Mouse (Mus musculus): ENCODE measurements around the gene Ppp1r1b. TPM values are rescaled to one million over a fixed set of nuclear protein-coding genes. Genes with fewer than 3 reads are reported as not detected.

The Ppp1r1b gene
- polyA plus RNA-seq, 1 experiment from 2014 or later = 1.6 TPM

DNA sequence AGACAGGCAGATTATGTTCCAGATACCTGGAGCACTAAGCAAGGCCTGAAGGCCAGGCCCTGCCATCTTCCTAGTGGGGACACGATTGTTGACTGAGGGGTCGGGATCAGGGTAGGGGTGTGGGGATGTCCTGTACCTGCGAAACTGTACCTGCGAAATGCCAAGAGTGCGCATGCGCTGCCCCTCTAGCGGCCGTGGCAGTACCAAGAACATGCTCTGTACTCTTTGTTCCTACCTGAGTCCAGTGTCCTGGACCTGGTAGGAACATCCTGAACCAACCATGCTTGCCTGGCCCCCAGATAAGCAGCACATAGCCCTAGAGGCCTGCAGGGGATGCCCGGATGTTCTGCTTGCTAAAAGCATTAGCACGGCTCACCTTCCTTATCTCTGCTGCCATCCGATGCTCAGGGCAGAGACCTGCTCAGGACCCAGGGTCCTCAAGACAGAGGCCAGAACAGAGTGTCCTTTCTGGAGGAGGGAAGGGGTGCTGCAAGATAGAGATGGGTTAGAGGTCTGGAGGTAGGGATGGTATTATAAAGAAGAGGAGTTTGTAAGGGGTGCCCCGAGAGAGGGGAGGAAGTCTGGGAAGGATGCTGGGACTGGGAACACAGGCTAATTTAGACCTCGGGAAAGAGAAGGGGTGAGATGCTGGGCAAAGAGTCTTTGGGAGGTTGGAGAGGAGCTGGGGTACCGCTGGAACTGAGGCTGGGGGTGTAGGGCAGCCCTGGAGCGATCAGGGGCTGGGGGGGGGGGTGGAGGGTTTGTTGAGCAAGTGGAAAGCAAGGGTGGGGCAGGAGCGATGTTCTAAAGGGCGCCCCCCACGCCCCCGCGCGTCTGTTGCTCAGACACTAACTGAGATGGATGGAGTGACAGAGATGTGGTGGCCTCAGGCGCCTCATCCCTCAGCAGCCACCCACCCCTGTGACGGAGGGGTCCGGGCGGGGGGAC, 37.7 kb downstream of the Ppp1r1b start, which contains the start of gene Pnmt:
Gene Pnmt, plus strand, starts transcription at position 813 of the 948 bp plus-strand sequence.
- H3K9me3 ChIP-seq (replicated peaks) = no peaks in the 10 kb centered on the region
- peaks cover 10% of the 10 kb centered on the region for H3K36me3 ChIP-seq
- no peak within 1 kb of the TSS for H3K27ac ChIP-seq (replicated peaks)
- H3K4me3 ChIP-seq = no peak within 1 kb of the TSS
- WGBS = 56% methylated on average over 25 of the region's 25 CpGs
- peaks cover 78% of the 10 kb centered on the region for H3K27me3 ChIP-seq (ENCODE audit: low read depth, poor library complexity, severe bottlenecking)
- peaks cover 27% of the 10 kb centered on the region for H3K4me1 ChIP-seq
- no peak for DNase-seq (ENCODE audit: low spot score)

DNA sequence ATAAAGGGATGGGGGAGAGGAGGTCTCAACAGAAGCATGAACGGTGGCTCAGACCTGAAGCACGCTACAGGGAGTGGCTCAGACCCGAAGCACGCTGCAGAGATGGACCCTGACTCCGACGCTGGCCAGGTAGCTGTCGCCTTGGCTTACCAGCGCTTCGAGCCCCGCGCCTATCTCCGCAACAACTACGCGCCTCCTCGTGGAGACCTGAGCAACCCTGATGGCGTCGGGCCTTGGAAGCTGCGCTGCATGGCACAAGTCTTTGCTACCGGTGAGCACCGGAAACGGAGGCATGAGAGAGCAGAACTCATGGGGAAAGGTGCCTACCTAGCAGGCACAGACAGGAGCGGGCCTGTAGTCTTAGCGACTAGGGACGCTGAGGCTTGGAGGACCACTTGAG, 38.4 kb downstream of the Ppp1r1b start:
- DNase-seq (ENCODE audit: low spot score) = no peak
- 16% methylated on average over 24 of the region's 24 CpGs for WGBS
- peaks cover 27% of the 10 kb centered on the region for H3K4me1 ChIP-seq
- no peak overlapping the region for H3K4me3 ChIP-seq
- H3K27ac ChIP-seq (replicated peaks) = no peak overlapping the region
- H3K27me3 ChIP-seq (ENCODE audit: low read depth, poor library complexity, severe bottlenecking) = peaks cover 85% of the 10 kb centered on the region
- H3K9me3 ChIP-seq (replicated peaks) = no peaks in the 10 kb centered on the region
- peaks cover 5% of the 10 kb centered on the region for H3K36me3 ChIP-seq

DNA sequence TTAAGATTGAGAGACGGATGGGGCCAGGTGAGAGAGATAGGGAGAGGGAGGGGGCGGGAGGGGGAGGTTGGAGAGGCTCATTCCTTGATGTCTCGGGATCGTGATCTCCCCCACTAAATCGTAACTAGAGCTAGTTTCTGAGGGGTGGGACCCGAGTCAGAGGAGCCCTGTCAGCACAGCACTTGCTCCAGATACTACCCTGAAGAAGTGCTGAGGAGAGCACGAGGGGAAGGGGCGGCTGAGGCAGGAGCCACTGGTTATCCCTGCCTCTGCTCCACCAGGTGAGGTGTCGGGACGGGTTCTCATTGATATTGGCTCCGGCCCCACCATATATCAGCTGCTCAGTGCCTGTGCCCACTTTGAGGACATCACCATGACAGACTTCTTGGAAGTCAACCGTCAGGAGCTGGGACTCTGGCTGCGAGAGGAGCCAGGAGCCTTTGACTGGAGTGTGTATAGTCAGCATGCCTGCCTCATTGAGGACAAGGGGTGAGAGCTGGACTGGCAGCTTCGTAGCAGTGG, 38.9 kb downstream of the Ppp1r1b start:
- H3K27me3 ChIP-seq (ENCODE audit: low read depth, poor library complexity, severe bottlenecking) = peaks cover 90% of the 10 kb centered on the region
- WGBS = 54% methylated on average over 14 of the region's 14 CpGs

DNA sequence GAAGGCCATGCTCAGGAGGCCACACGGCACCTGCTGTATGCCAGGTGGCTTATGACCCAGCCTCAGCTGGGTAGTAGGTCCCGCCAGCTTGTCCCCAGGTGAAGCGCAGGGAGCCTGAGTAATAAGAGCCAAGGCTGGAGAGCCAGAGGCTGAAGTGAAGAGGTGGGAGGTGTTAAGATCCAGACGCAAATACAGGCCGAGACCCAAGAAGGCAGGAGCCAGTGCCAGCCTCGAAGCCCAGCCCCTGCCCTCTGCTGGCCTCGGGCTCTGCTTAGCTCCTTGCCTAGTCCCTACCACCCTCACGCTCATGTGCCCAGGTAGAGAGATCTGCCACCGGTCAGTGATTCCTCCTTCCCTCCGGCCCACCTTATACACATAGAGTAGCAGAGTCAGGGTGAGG, 40.1 kb downstream of the Ppp1r1b start:
- Histone ChIP-seq H3K4me3 (no peak overlapping the region), H3K27me3 (ENCODE audit: low read depth, poor library complexity, severe bottlenecking) (peaks cover 96% of the 10 kb centered on the region), H3K4me1 (peaks cover 37% of the 10 kb centered on the region), H3K27ac (replicated peaks) (no peak overlapping the region), H3K36me3 (no peaks in the 10 kb centered on the region), H3K9me3 (replicated peaks) (no peaks in the 10 kb centered on the region)
- WGBS = 70% methylated on average over 10 of the region's 10 CpGs
- DNase-seq (ENCODE audit: low spot score) = no peak

More for the DNA sequence above, 38.9 kb downstream of the Ppp1r1b start:
- H3K4me3 ChIP-seq = no peak overlapping the region
- DNase-seq (ENCODE audit: low spot score) = no peak
- H3K27ac ChIP-seq (replicated peaks) = no peak overlapping the region
- no peaks in the 10 kb centered on the region for H3K9me3 ChIP-seq (replicated peaks)
- H3K4me1 ChIP-seq = peaks cover 31% of the 10 kb centered on the region
- no peaks in the 10 kb centered on the region for H3K36me3 ChIP-seq

DNA sequence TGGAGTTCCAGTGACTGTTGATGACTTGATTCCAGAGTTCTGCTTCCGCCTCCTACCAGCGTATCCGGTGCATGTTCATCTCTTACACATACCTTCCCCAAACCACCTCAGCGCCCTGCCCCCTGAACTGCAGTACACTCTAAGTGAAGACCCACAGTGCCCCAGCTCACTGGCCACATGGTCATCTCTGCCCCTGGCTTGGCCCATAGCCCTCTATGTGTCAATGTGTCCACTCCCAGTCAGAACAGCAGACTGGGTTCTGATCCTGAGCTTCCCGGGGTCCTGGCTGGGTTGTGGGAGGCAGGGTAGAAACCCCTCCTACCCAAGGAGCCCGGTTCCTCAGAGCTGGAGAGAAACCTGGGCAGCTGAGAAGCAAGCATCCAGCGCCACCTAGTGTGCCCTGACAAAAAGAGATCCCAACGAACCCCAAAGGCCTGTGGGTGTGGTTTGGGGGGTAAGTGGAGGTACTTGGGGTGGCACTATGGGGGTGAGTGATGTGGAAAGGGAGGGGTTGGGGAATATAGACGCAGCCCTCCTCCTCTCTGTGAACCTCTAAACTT, 41.1 kb downstream of the Ppp1r1b start:
- 27% methylated on average over 9 of the region's 9 CpGs for WGBS
- H3K9me3 ChIP-seq (replicated peaks) = no peaks in the 10 kb centered on the region
- H3K27me3 ChIP-seq (ENCODE audit: low read depth, poor library complexity, severe bottlenecking) = peaks cover 86% of the 10 kb centered on the region
- H3K4me3 ChIP-seq = no peak overlapping the region
- no peaks in the 10 kb centered on the region for H3K36me3 ChIP-seq
- H3K4me1 ChIP-seq = peaks cover 39% of the 10 kb centered on the region
- peak; percentile 47 for DNase-seq (ENCODE audit: low spot score)
- H3K27ac ChIP-seq (replicated peaks) = no peak overlapping the region

DNA sequence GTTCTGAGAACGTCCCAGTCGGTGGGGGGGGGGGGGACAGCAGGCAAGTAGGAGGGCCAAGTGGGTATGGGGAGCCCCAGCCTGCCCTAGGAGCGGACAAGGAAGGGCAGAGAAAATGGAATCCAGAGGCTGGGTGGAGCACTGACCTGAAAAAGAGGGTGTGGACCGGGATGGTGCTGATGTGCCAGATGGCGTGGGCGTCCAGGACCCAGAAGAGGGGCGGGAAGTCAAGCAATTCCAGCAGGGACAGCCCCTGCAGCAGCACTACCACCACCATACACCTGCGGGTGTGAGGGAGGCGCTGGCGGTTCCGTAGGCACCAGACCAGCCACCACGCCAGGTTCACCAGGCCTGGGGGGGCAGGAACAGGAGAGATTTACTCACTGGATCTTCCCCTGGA, 41.9 kb downstream of the Ppp1r1b start:
- Histone ChIP-seq H3K27ac (replicated peaks) (no peak overlapping the region), H3K36me3 (no peaks in the 10 kb centered on the region), H3K4me1 (peaks cover 41% of the 10 kb centered on the region), H3K27me3 (ENCODE audit: low read depth, poor library complexity, severe bottlenecking) (peaks cover 77% of the 10 kb centered on the region), H3K9me3 (replicated peaks) (no peaks in the 10 kb centered on the region), H3K4me3 (no peak overlapping the region)
- 76% methylated on average over 12 of the region's 12 CpGs for WGBS
- no peak for DNase-seq (ENCODE audit: low spot score)

DNA sequence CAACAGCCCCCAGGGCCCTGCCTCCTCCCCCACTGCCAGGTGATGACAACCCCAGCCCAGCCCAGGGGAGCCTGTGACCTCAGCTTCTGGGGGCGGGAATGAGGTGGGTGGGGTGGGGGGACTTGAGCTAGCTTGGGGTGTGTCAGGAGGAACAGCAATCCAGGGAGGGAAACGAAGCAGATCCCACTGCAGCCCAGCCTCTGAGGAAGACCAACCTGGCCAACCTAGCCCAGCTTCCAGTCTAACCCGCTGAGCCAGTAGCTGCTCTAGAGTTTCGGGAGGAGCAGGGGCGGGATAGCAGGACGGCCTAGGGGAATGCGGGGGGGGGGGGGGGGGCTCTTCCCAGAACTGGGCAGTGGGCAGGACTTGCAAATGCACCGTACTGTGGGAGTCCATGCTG, 43.8 kb downstream of the Ppp1r1b start:
- H3K9me3 ChIP-seq (replicated peaks) = no peaks in the 10 kb centered on the region
- peaks cover 58% of the 10 kb centered on the region for H3K27me3 ChIP-seq (ENCODE audit: low read depth, poor library complexity, severe bottlenecking)
- H3K36me3 ChIP-seq = no peaks in the 10 kb centered on the region
- no peak overlapping the region for H3K27ac ChIP-seq (replicated peaks)
- H3K4me3 ChIP-seq = no peak overlapping the region
- DNase-seq (ENCODE audit: low spot score) = no peak
- WGBS = 20% methylated on average over 8 of the region's 8 CpGs
- H3K4me1 ChIP-seq = peaks cover 34% of the 10 kb centered on the region

DNA sequence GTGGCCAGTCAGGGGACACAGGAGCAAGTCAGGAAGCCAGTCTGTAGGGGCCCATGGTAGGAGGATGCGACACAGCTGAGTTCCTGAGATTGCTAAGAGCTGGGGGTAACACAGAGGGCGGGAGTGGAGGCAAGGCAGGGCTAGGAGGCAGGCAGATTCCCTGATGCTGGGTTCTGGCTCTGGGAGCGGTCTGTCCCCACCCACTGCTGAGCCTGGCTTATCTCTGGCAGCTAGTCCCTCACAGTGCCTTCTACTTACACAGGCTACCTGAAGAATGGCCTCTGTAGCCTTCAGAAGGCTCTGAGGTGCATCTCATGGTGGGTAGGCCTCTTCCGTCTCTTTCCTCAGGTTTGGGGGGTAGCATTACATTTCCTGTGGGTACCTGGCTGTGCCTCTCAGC, 44.4 kb downstream of the Ppp1r1b start:
- H3K27ac ChIP-seq (replicated peaks) = no peak overlapping the region
- no peak overlapping the region for H3K4me3 ChIP-seq
- 44% methylated on average over 4 of the region's 4 CpGs for WGBS
- H3K9me3 ChIP-seq (replicated peaks) = no peaks in the 10 kb centered on the region
- peaks cover 34% of the 10 kb centered on the region for H3K4me1 ChIP-seq
- DNase-seq (ENCODE audit: low spot score) = no peak
- peaks cover 52% of the 10 kb centered on the region for H3K27me3 ChIP-seq (ENCODE audit: low read depth, poor library complexity, severe bottlenecking)
- H3K36me3 ChIP-seq = no peaks in the 10 kb centered on the region

DNA sequence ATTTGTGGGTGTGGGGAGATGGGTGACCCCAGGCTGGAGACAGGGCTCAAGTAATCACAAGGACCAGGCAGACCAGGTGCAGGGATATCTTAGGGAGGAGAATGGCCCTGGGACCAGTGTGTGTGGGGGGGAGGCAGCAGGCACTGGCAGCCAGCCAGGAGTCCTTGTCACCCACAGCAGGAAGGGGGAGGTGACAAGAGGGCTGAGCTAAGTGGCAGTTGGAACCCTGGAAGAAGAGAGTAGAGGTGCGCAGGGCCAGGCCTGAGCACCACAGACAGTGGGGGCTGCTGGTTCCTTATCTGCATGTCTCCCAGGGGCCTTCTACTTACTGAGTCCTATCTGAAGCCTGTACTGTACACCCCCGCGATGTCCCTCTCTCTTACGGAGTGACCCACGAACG, 45.1 kb downstream of the Ppp1r1b start:
- WGBS = 77% methylated on average over 6 of the region's 6 CpGs
- no peak overlapping the region for H3K4me3 ChIP-seq
- peaks cover 45% of the 10 kb centered on the region for H3K27me3 ChIP-seq (ENCODE audit: low read depth, poor library complexity, severe bottlenecking)
- DNase-seq (ENCODE audit: low spot score) = no peak
- H3K27ac ChIP-seq (replicated peaks) = no peak overlapping the region
- H3K9me3 ChIP-seq (replicated peaks) = no peaks in the 10 kb centered on the region
- H3K4me1 ChIP-seq = peaks cover 34% of the 10 kb centered on the region
- H3K36me3 ChIP-seq = no peaks in the 10 kb centered on the region

DNA sequence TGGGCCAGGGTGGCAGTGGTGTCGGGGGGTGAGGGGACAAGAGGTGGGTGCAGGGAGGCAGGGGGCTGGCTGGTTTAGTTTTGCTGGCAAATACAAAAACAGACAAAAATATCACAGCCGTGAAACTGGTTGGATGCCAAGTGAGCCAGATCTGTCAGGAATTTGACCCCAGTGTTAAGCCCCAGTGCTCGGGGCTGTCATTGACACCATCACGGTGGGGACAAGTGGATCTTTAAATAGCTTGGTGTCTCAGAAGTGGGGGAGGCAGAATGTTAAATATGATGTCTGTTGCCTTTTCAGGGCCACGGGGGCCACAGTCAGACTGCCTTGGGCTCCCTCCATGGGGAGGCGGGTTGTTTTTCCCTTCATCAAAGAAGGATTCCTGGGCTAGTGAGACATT, 46.1 kb downstream of the Ppp1r1b start:
- Histone ChIP-seq H3K4me1 (peaks cover 24% of the 10 kb centered on the region), H3K27me3 (ENCODE audit: low read depth, poor library complexity, severe bottlenecking) (peaks cover 36% of the 10 kb centered on the region), H3K27ac (replicated peaks) (no peak overlapping the region), H3K4me3 (no peak overlapping the region), H3K9me3 (replicated peaks) (no peaks in the 10 kb centered on the region), H3K36me3 (no peaks in the 10 kb centered on the region)
- 68% methylated on average over 6 of the region's 6 CpGs for WGBS
- DNase-seq (ENCODE audit: low spot score) = no peak

DNA sequence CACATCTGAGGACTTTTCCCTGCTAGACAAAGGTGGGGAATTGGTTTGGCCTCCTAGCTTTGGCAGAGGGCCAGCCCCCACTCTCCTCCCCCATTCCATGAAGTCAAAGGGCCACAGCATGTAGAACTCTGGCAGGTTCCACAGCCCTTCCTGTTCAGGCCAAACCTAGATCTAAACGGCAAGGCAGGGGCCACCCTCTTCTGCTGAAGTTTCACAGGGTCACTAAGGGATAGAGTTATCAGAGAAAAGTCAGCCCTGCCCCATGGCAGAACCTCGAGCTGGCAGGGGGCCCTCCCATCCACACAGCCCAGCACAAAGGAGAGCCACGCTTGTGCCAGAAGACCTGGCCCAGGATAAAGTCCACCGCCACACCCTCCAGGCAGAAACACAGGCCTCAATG, 46.8 kb downstream of the Ppp1r1b start:
- DNase-seq (ENCODE audit: low spot score) = no peak
- Histone ChIP-seq H3K36me3 (no peaks in the 10 kb centered on the region), H3K4me3 (no peak overlapping the region), H3K4me1 (peaks cover 27% of the 10 kb centered on the region), H3K9me3 (replicated peaks) (no peaks in the 10 kb centered on the region), H3K27me3 (ENCODE audit: low read depth, poor library complexity, severe bottlenecking) (peaks cover 28% of the 10 kb centered on the region), H3K27ac (replicated peaks) (no peak overlapping the region)
- WGBS = 61% methylated on average over 4 of the region's 4 CpGs

DNA sequence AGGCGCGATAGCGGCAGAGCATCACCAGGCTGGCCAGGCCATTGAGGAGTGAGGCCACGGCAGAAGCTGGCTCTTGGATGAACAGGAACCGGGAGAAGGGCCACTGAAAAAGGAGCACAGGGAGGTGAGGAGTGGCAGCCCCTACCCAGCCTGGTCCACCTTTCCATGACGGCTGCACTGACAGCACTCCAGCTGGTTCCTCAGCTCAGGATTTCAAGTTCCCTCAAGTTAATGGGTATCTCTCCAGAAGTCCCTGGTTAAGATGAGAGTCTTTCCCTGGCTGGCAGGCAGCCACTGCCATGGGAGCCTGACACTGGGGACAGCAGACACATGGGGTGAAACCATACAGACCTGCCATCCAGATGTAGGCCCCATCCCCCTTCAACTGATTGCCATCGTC, 49.7 kb downstream of the Ppp1r1b start:
- 92% methylated on average over 7 of the region's 7 CpGs for WGBS
- Histone ChIP-seq H3K27me3 (ENCODE audit: low read depth, poor library complexity, severe bottlenecking) (no peaks in the 10 kb centered on the region), H3K9me3 (replicated peaks) (no peaks in the 10 kb centered on the region), H3K4me1 (peaks cover 22% of the 10 kb centered on the region), H3K27ac (replicated peaks) (no peak overlapping the region), H3K4me3 (no peak overlapping the region), H3K36me3 (no peaks in the 10 kb centered on the region)
- no peak for DNase-seq (ENCODE audit: low spot score)

DNA sequence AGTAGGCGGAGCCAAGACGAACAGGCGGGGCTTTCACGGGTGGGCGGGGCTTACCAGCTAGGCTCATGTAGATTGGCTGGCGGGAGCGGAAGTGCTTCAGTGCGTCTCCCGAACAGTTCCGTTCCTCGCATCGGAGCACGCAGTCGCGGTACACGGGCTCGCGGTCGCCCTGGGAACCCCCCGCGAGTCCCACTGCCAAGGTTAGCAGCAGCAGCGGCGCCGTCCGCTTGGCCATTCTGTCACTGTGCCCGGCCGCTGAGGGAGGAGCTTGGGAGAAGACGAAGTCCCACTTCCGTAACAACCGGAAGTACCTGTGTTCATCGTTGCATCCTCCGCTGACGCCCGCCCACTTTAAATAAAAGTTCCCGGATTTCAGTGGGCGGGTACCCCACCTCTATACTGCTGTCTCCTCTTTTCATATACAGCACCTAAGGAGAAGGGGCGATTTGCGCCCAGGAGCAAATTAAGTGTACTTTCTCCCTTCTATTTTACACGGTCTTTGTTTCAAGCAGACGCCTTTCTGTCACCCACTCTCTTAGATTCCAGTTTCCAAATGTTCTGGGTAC, 52.0 kb downstream of the Ppp1r1b start, which contains the start of gene Pgap3:
Gene Pgap3, minus strand, starts transcription at position 330 of the 566 bp plus-strand sequence.
- H3K9me3 ChIP-seq (replicated peaks) = no peaks in the 10 kb centered on the region
- DNase-seq (ENCODE audit: low spot score) = peak; percentile 91
- no peaks in the 10 kb centered on the region for H3K27me3 ChIP-seq (ENCODE audit: low read depth, poor library complexity, severe bottlenecking)
- peak within 1 kb of the TSS; percentile 64 for H3K4me3 ChIP-seq
- H3K36me3 ChIP-seq = no peaks in the 10 kb centered on the region
- peak within 1 kb of the TSS; percentile 94 for H3K27ac ChIP-seq (replicated peaks)
- WGBS = under 1% methylated on average over 40 of the region's 40 CpGs
- H3K4me1 ChIP-seq = peaks cover 13% of the 10 kb centered on the region

Measured in midbrain, embryonic 10.5 days (tissue).